Mouse (Mus musculus) gastrocnemius, adult 18-20 months (tissue): ENCODE data around the gene Uvrag. TPM values are rescaled to one million over a fixed set of nuclear protein-coding genes. Genes with fewer than 3 reads are reported as not detected.
"Not testable (repeated sequence)": the region's sequence is repeated elsewhere in the genome, so short reads cannot be mapped to it uniquely, and the experiment has no call there.

Experiments
- DNase-seq: peaks from one replicate; pipeline ENCODE4 v3.0.0; 2021; ENCODE audit warnings: low spot score
- total RNA-seq, 2 experiments: library from RNA; stranded (reverse); gene quantifications; 2 replicates each; pipeline ENCODE4 v1.2.3; 2021

Gene Uvrag
- total RNA-seq, 2 experiments from 2014 or later: 7.0 to 10.0 TPM

DNA sequence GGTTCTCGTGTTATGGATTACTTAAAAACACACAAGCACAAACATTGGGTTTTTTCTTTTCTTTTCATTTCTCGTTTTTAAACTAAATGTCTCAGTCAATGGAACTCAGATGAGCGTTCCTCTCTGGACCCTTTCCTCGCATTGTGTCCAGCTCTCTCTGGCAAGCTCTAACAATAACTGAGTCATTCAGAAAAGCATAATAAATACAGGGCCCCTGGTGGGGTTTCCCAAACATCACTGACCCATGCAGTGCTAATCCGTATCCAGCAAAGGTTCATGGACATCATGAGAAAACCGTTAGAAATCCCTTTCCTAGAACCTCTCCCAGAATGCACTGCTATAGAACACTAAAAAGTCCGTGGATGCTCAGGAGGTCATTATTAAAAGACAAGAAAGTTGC is 156.6 kb downstream of the Uvrag start:
- DNase-seq: no peak

DNA sequence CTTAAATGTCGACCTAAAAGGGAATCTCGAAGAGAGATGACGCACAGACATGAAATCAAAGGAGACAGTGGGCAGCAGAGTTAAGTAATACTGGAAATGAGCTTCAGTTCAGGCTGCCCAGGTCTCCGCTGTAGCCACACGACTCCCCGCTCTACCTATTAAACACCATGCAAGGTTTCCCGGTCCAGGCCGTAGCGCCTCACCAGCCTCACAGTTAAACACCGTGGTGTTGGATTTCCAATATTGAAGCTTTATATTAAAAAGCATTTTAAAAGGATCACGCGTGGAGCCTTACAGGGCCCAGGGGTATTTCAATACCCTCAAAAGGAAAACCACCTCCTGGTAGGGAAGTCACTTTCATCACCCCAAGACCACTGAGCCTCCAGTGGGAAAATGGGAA is 157.9 kb downstream of the Uvrag start:
- no peak for DNase-seq

DNA sequence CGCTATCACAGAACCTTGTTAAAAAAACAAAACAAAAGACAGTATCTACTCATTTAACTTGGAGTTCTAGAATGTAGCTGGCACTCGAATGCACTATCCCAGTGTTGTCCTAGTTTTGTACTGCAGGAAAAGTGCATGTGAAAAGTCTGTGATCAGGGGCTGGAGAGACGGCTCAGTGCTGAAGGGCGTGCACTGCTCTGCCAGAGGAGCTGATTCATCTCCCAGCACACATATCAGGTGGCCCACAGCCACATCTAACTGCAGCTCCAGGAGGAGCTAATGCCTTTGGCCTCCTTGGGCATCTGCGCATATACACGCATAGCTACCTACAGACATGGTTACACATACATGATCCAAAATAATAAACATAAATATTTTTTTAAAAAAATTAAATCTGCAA is 159.5 kb downstream of the Uvrag start:
- no peak for DNase-seq

DNA sequence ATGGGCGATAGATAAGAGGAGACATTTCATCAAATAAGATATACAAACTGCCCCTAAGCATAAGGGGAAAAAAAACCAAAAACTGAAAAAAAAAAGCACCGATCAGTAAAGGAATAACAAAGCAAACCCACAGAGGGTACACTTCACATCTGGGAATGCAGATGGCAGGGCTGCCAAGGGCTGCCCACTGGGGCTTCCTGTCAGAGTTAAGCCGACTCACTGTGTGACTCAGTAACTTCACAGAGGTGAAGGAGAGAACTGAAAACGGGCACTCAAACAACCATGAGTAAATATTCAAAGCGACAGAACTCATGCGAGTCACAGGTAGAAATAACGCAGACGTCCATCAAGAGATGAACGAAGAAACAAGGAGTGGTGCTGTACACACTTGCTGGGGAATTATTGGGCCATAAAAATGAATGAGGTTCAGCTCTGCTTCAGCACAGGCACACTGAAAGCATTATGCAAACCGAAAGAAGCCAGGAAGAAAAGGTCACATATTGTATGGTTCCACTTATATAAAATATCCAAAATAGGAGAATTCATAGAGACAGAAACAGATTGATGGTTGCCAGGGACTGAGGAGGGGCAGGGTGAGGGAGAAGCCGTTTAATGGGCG is 164.0 kb downstream of the Uvrag start:
- DNase-seq: no peak

DNA sequence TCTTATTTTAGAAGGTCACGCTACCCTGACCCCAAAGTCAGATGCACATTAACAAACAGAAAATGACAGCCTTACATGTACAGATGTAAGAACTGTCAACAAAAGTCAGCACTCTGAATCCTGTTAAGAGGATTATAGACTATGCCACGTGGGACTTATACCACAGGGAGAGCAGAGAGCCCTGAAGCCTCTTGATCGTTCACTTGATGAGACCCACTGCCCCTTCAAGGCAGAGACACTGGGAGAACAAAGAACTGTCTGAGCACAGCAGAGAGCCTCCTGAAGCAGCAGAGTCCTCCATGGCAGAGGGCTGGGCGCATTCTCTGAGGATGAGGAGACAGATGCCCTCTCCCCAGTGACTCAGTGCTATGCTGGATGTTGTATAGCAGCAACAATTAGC is 166.4 kb downstream of the Uvrag start:
- no peak for DNase-seq

DNA sequence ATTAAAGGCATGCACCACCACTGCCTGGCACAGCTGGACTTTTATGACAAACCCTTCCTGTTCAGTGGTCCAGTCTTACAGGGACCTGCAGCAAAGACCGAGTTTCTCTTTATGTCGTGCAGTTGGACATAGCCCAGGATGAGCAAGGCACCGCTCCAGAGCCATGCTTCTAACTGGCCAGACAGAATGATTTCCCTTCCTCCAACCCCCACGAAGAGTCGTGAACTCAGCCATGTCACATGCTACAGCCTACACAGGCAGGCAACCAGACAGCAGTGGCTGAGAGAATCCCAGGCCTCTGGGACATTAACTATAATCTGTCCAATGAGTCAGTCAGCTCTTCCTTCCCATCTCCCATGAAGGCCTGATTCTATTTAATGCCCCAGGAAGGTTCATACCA is 170.2 kb downstream of the Uvrag start:
- no peak for DNase-seq

DNA sequence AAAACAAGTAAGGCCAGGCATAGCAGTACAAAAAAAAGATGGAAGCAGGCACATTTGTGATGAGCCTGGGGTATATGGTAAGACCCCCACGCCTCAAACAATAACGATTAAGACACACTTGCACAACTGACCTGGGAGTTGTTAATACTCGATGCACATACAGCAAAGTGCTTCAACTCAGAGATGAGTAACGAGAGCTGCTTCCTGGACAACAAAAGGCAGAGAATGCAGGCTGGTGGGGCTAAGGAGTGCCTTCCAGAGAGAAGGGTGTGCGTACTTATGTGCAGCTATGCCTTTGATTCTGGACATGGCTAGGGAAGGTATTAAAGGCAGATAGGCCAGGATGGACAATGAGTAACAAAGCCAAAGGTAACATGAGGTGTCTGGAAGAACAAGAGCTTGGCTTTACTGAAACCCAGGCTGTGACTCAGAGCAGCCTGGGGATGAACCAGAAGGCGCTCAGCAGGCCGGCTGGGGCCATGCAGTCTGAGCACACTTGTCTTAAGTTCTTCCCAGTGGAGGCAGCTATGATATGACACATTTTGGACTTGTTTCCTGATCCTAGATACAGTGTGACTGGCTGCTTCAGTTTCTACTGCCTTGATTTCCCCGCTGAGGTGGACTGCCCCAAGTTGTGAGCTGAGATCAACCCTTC is 172.1 kb downstream of the Uvrag start:
- DNase-seq: no peak

DNA sequence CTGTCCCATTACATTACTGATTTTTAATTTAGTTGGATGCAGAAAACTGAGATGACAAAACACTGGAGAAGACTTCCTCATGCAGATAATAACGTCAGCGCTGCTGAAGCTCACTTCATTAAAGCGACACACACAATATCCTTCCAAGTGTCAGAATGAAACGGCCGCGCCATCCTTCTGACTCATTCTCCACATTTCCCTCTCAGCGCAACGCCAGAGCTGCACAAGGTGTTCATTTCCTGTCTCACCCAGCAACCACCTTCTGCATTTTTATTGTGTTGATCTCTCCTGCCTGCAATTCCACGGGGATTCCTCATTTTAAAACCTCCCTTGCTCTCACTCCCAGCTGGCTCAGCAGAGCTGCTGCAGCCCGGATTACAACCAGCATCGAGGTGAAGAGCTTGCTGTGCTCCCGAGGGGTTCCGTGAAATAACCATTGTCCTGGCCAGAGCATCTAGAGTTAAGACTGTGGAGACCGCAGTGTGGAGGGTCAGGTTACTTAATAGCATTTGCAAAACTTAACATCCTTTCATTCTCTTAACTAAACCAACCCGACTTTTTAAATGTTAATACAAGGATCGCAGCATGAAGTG is 172.8 kb downstream of the Uvrag start:
- DNase-seq: no peak

DNA sequence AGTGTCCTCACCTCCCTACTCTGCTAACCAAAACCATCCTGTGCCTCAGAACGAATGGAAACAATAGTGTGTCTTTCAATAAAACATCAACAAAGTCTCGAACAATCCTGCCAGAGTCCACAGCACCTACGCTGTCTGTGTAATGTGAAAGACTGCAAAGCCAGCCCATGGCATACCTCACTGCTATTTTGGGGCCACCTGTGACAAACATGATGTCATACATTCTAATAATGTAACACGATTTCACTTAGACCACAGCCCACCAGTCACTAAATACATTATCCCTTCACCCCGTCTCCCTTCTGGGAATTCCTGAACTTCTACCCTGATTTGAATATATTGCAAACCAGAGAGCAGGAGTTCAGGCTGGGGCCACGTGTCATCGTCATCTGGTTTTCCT is 173.3 kb downstream of the Uvrag start:
- DNase-seq: no peak

DNA sequence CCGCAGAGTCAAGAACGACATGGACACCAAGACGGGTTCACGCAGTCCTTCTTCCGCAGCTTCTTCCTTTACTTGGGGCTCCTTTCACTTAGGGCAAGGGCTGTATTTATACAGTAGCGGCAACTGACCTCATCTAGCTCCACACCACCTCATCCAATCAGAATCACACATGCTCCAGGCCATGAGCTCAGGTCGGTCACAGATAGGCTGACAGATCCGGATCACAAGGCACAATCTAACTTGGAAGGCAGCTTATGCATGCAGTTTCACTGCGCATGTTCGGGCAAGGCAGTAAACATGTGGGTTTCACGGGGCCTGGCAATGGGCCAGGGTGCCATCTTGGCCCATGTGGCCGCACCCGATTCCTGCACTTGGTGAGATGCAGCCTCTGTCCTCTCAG is 177.4 kb downstream of the Uvrag start:
- not testable (repeated sequence) for DNase-seq

DNA sequence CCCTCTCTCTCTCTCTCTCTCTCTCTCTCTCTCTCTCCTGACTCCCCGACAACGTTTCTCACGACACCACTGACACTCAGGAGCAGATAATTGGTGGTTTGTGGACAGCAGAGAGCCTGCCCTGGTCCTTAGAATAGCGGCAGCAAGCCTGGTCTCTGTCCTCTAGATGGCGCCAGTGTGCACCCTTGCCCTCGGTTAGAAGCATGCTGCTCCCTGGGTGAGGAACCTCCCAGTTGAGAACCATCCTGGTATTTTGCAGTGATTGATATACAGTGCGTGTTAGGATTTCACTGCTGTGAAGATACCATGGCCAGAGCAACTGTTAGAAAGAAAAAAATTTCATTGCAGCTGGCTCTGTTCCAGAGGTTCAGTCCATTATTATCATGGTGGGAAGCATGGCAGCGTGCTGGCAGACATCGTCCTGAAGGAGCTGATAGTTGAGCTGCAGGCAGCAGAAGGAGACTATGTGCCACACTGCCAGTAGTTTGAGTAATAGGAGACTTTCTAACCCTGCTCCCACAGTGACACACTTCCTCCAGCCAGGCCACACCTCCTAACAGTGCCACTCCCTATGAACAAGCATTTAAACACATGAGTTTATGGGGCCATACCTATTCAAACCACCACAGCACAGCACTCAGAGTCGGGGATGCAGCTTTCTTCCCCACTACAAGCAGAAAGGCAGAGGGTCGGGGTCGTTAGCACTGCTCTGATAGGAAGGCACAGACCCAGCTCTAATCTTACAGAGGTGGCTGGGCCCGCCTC is 178.2 kb downstream of the Uvrag start:
- DNase-seq: peak; percentile 81

DNA sequence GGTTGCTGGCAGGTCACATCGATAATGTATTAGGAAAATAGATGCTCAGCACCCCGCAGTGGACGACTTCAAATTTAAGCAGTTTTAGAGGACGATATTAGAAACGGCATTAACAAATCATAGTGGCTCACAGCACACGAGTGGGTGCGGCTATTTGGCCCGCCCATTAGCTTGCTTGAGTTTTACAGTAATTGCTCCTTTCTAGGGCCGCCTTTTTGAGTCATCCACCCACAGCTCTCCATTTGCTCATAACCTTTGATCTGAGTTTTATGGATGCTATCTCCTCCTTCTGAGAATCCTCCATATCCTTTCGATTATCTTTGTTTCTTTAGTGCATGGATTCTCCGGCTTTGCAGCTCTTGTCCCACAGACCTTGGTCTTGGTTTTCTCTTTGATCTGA is 178.9 kb downstream of the Uvrag start:
- DNase-seq: no peak

DNA sequence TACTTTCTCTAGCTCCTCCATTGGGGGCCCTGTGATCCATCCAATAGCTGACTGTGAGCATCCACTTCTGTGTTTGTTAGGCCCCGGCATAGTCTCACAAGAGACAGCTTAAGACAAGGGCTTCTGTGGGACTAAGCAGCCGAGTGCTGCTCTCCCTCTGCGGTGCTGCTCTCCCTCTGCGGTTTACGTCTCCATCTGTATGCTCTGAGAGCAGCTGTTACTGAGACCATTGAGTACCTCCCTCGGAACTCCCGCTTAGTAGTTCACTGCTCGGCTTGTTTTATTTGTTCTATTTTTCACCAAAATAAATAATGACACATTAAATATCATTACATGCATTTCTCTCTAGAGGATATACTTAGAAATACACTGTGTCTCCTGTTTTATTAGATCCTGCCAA is 180.7 kb downstream of the Uvrag start:
- DNase-seq: no peak

DNA sequence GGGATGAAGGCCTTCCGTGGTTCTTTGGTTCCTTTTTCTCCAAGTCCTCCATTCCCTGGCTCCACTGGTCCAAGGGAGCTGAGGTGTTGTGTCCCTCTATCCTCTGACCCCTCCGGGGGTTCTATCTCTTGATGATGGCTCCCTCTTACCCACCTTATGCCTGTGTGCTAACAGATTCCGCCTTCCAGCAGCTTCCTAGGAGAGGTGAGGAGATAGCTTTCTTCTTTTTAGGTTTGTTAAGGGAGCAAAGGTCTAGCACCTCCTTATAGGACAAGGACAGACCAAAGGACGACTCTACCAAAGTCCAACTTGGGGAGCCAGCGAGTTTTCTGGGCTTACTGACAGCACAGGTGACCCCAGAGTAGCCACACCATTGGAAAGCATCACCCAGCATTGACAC is 181.7 kb downstream of the Uvrag start:
- DNase-seq: no peak

DNA sequence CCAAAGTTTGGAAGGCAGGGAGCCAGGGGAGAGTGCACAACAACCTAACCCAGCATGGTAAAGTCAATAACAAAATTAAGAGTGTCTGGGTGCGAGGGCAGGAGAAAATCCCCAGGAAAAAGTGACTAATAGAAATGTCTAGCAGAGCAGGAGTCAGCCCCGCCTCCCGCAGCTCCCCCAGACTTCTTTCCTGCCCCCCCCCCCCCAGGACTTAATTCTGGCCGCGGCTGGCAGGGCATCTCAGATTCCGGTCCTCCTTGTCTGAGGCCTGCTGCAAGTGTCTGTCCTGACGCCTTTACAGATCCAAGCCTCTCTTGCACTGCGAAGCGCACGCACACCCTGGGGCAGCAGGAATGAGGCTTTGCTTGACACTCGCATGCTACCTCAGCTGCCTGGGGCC is 182.8 kb downstream of the Uvrag start:
- no peak for DNase-seq

DNA sequence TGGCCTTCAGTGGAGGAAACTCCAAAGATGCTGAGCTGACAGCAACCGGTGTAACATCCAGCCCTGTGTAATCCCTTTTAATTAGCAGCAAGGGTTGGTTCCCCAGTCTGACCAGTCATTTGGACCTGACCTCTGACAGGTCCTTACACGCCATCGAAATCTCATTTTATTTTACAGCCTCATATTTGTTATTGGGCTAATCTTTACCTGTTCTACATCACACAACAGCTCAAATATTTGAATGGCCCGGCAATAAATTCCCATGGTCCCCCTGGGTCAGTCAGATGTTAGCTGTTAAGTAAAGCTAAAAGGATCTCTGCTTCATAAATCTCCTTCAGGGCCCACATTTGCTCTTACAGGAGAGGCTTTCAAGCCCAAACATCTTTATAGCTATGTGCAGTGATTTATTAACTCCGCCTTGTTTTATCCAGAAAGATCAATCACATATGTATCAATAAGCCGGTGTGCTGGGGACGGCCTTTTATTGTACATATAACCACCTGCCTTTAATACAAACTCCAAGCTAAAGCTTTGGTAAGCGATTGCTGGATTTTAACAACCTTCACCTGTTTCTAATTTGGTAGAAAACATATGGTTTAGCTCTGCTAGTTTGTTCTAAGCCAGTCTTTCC is 183.7 kb downstream of the Uvrag start:
- no peak for DNase-seq

DNA sequence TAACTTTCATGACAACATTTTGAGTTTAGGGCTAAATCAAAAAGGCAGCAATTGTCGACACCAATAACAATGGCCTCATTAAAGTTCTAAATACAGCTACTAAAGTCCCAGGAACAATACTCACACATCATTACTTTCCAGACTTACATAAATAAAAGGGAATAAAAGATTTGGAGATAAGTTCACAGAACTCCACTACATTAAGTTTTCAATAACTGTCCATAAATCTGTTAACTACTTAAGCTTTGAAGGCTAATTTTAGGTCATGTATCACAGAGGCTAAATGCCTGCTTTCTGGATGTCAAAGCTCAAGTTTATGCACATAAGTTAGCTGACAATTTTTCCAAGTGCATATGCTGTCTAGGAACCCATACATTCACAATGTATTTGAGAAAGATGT is 184.3 kb downstream of the Uvrag start:
- no peak for DNase-seq

DNA sequence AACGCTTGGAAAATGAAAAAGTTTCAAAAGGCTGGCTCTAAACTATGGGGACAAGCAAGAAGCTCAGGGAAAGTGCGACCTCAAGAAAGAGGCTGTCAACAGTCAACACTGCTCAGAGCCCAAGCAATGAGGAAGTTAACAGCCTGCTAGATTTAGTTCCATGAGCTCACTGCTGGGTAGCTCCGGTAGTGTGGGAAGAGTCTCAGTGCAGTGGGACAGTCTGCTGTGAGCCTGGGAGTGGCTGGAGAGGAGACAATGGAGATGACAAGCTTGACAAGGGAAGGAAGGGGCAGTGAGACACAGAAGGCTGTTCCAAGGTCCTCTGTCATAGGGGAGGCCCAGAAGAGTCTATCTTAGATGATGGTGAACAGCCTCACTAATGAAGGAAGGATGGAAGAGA is 187.3 kb downstream of the Uvrag start:
- no peak for DNase-seq

DNA sequence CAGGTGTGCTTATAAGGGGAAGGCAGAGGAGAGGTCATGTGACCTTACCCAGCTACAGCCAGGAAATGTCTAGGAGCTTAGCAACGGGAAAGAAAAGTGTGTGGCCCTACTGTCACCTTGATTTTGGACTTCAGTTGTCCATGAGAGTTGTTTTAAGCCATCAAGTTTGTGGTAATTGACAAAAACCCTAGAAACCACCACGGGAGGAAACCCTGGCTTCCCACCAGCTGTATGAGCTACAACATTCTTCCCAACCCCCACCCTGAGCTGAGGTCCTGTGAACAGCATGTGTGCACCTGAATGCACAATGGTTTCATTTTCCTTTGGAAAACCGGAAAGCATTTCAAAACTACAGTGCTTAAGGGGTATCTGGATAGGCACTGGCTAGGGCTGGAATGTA is 196.0 kb downstream of the Uvrag start:
- DNase-seq: no peak

DNA sequence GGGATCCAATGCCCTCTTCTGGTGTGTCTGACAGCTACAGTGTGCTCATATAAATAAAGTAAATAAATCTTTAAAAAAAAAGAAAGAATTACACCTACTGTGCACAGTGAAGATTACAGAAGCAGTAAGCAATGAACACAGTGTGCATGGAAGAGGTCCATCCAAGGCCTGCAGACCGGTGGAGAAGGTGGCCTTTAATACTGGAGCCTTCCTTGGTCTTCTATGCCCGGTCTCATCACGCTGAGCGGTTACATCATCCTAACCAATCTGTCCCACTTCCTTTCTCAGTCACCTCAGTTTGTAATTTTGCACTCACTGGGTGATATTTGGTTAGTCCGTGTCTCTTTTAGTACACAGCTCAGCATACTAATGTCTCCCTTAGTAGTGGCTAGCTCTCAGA is 197.3 kb downstream of the Uvrag start:
- no peak for DNase-seq

DNA sequence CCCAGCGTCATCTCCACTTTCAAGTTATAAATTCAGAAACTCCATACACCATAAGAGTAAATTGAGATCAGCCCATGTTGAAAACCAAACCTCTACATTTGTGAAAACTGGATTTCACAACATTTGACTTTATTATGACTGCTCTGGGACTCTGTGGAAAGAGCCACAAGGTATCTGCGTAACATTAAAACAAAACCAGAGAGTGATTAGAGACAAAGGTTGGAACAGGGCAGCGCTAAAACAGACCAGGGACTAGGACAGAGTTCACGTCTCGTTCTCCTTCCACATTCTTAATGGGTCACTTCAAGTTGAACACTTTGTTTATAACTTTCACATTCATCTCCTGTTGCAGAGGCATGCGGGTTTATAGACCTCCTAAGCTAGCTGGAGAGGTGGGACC is 198.2 kb downstream of the Uvrag start:
- DNase-seq: no peak

DNA sequence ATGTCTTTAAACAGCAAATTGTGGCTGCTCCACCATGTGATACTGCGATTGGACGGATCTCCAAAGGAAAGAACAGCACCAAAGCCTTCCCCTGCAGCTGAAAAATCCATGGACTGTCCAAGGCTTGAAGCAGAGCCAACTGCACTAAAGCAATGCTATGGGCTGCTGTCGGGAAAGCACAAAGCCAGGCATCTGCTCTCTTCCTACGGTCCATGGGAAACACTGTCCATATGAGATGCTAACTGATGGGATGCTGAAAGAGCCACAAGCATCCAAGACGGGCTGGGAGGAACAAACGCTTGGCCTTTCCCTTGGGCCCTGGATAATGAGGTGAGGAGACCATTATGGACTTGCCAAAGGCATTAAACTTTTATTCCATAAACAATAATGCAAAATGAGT is 201.7 kb downstream of the Uvrag start:
- DNase-seq: no peak
